Mouse (Mus musculus) ES-E14 (cell line): ENCODE data around the gene Dmbt1.

Experiments used
- CHD2 ChIP-seq: IDR thresholded peaks from 2 replicates; pipeline ENCODE4 v1.6.1; 2014; ENCODE audit warnings: mild to moderate bottlenecking, low read depth, low read length, inconsistent platforms
- MAFK ChIP-seq: IDR thresholded peaks from 2 replicates; pipeline ENCODE4 v1.6.1; 2014; ENCODE audit warnings: mild to moderate bottlenecking, low read depth, low read length, inconsistent platforms; ENCODE audit not compliant: insufficient read depth
- ZC3H11A ChIP-seq: IDR thresholded peaks from 2 replicates; pipeline ENCODE4 v1.6.1; 2012; ENCODE audit warnings: low read depth, mild to moderate bottlenecking, inconsistent platforms, low read length, borderline replicate concordance
- ZNF384 ChIP-seq: IDR thresholded peaks from 2 replicates; pipeline ENCODE4 v1.6.1; 2012; ENCODE audit warnings: low read depth, low read length, inconsistent platforms

- TF ChIP-seq ZC3H11A (no peak; the same call in 1 of the 2 replicates), MAFK (no peak), CHD2 (no peak), ZNF384 (no peak)
Measured at GRCm38 (mm10) chr7:131112486-131112885, 80.6 kb downstream of the Dmbt1 start.
